Mouse (Mus musculus) embryo, embryonic 10.5 days (tissue): ENCODE measurements at regions not wholly inside any gene's neighbourhood (a gene's known extent, or its start where the extent isn't known, plus 50 kb on each side); places are given as distances from the start of the nearest gene placed in this dataset.

ENCODE experiments used
- DNase-seq: peaks from one replicate; pipeline ENCODE4 v3.0.0-alpha.2; 2015; ENCODE audit warnings: low spot score

DNA sequence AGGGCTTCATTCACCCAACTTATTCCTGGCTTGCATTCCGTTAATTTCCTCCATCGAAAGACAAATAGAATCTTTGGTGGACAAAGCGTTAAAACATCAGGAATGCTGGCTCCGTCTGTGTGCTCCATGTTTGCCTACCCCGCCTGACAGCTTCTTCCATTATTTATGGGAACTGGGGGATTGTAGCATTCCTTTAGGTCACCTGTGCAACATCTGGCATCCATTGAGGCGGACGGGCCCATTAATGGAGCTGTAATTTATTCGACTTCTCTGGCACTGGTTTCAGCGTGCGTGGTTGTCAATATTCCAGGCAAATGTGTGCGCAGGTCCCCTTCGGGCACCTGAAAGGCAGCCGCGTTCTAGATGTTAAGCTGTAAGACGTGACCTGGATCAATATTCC is 196.9 kb downstream of the Thbs2 start:
- DNase-seq, result peak; percentile 57

GRCm38 (mm10) chr17:14493751-14494320 is 200.2 kb downstream of the Thbs2 start:
- no peak for DNase-seq

DNA sequence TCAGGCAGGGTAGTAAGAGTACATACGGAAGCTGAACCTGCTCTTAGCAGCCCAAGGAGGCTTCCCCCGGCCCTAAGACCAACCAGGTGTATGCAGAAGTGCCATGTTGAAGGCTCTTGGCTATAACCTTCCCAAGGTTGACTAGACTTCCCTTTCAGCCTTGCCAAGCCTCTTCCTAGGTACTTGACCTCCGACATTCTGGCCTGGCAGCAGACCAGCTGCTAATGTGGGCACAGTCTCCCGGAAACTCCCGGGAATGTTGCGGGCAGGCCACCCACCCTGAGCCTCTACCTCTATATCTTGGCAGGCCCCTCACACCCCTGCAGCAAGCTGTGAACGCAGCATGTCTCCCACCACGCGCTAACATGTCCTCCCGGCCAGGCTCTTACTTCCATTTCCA is 201.1 kb downstream of the Thbs2 start:
- no peak for DNase-seq

- DNase-seq, result no peak
Measured at GRCm38 (mm10) chr17:14481746-14482145, 202.4 kb downstream of the Smoc2 start.

GRCm38 (mm10) chr17:14478938-14479505 is 199.7 kb downstream of the Smoc2 start:
- DNase-seq, result no peak

- DNase-seq, result no peak
Measured at GRCm38 (mm10) chr17:14476707-14477106, 197.4 kb downstream of the Smoc2 start.

DNA sequence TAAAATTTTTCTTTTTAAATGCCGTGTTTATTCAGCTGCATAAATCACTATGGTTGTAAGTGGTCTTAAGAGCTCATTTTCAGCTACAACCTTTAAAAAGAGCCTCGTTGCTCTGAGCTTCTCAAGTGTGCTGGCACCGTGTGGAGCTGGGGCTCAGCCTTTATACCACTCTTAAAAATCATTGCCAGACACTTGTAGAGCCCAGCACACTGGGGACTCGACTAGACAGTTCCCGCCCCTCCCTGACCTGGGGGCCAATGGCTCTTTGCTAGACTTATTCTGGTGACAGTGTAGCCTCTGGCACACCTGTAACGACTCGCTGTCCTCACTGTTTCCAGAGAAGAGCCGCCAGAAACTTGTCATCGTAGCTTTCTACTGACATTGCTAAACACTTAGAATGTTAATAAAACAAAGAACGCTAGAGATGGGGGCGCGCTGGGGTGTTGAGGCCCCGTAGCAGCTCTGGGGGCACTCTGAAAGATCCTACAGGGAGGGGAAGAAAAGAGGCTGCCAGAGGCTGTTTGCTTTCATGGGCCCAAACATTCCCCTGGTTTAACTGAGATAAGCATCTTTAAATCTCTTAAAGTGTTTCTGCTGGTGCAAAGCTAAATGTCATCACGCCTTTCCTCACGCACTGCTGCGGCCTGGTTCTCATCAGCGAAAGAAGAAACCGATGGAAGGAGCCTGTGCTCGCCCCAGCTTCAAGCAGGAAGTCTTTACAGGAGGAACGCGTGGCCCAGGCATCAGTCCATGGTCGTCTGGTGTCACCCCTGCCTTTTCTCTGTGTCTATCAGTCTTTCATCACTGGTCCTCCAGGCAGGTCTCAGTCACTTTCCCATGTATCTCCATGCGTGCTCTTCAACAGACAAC is 196.7 kb downstream of the Smoc2 start:
- DNase-seq, result peak; percentile 29

DNA sequence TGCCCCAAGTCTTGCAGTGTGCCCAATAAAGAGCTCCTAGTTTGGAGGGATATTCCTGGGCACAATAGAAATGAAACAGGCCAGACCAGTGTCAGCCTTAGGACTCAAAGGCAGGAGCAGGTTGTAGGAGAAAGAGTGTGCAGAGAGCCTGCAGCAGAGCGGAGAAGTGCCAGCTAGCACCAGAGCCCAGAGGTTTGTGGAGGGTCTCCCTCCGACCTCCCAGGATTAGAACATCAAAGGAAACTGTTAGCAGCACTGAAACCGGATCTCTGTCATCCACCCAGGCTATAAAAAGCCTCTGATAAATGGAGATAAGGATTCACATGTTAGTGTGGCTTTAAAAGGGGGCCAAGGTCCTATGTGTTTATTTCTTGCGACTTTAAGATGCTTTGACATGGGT is 196.0 kb downstream of the Smoc2 start:
- DNase-seq, result peak; percentile 57

DNA sequence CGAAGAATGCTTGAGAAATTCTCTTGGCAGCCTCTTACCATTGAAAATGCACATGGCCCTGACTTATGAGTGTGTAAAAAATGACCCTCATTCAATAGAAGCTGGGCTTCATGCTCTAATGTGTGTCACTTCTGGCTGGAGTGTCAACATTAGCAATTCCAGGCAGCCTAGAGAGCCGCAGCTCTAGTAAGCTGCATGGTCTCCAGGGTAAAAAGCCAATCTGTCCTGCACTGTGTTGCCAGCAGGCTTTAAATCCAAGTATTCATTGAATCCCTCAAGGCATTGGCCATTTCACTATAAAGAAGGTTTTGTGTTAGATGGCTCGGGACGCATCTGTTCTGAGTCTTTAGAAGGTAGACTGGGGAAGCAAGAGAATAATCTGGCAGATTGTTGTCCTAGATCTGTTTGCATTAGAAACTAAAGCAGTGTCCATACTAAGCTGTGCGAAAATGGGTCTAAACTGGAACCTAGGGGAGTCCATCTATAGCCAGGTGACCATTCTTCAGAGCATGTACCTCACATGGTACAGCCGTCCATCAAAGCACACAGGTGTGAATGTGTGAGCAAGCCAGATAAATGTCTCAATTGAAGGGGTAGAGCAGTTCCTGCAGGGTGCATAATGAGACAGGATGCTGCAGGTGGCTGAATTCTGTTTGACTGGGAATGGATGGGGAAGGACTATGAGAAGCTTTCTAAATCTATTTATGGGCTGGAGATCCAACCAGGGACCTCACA is 189.6 kb downstream of the Smoc2 start:
- no peak for DNase-seq

GRCm38 (mm10) chr17:14455251-14455743 is 176.0 kb downstream of the Smoc2 start:
- DNase-seq, result no peak
